Mouse (Mus musculus): Measurements from ENCODE around the gene Atp5l.

GRCm38 (mm10) chr9:44882436-44882980 is 38.0 kb downstream of the Atp5l start:
- TF ChIP-seq CTCF (IDR thresholded peaks at IDR 0.05; ENCODE audit: extremely low read depth, insufficient read depth, insufficient read length, insufficient replicate concordance) (no peak), POLR2A (IDR thresholded peaks at IDR 0.05; ENCODE audit: low read depth, low read length) (no peak)

Data from spleen, adult 2 months (tissue).